Mouse (Mus musculus) spleen, postnatal 14 days (tissue): Measurements from ENCODE around the gene Slc17a4.

ENCODE experiments used
- DNase-seq, 2 experiments: peaks; one replicate each; pipeline ENCODE4 v3.0.0; 2021 to 2022; ENCODE audit warnings: low spot score in 2 of 2

Gene Slc17a4

DNA sequence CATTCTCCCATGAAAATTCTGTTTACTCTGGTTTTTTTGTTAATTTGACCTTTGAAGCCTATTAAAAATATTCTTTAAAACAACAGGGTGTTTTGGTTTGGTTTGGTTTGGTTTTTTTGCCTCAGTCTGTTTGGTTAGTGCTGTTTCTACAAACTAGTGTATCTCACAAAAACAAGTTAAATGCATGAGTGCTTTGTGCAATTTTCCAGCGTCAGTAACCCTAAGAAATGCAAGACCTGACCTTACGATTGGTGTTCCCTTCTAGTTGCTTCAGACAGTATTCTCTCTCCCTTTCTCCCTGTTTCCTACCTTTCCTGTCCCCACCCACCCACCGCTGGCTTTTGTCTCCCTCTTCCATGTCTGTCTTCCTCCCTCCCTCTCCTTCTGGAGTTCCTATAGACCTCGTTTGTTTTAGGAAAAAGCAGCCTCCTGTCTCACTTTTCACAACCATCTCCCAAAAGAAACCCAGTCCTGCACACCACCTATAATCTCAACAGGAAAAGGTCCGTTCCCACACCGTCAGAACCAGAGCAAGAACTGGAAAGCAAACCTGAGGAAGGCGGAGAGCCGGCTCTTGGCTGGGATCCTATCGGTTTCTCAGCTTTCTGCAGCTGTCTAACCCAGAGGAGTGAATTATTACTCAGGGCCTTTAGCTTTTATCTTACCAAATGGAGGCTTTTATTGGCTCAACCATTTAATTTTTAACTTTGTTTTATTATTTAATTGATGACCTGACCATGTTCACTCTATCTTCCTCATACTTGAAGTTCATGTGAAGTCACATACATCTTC, at the start of gene Slc17a4:
Gene Slc17a4, minus strand, starts transcription at position 634 of the 792 bp plus-strand sequence.
- no peak for DNase-seq

DNA sequence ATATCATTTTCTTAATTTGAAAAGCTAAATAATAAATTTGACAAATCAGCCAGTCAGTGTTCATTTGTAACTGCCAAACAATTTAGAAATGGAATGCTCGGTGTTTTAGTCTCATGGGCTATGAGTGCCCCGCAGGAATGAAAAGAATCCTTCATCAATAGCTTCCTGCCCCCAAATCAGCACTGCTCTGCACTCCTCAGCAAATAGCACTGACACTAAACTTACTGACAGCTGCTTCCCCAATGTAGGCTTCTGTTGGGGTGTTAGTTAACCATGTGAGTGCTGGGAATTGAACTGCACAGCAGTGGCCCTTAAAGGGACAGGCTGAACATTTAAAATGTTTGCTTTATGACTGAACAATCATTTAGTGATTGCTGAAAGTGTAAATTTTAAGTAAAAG, 45.0 kb upstream of the Slc17a4 start:
- no peak for DNase-seq

DNA sequence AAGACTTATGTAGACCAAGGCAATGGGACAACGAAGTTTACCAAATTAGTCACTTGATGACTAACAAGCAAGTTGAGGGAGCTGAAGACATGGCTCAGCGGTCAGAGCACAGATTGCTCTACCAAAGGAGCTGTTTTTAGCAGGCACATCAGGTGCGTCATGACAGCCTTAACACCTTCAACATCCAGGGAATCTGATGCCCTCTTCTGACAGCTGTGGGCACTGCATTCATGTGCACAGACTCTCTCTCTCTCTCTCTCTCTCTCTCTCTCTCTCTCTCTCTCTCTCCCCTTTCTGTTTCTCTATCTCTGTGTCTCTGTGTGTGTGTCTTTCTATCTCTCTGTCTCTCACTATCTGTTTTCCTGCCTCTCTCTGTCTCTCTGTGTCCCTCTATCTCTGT, 36.1 kb upstream of the Slc17a4 start:
- DNase-seq, result peak in 1 of 2 experiments; percentile 33

DNA sequence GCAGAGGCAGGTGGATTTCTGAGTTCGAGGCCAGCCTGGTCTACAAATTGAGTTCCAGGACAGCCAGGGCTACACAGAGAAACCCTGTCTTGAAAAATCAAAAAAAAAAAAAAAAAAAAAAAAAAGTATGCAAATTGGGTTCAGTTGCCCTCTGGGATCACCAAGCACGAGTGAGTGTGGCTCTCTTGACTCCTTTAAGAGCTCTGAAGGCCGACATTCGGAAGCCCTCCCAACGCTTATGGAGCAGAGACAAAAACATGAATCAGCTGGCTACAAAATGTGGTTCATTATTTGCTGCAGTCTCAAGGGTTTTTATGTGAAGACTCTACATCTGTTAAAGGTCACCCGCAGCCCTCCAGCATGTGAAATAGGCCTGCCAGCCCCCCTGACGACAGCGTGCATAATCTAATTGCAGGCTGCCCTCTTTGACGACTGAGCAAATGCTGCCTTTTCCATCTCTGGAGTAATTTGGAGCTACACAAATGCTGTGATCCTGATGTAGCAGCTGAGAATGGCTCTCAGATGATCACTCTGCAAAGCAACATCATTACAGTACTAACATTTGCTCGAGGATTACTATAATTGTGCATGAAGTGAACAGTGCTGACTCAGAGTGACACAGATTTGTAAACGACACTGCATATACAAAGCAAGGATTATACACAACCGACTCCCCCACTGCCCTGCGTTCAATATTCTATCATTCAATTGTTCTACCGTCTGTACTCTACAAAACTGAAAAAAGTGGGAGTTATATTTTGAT, 34.9 kb upstream of the Slc17a4 start:
- no peak for DNase-seq

DNA sequence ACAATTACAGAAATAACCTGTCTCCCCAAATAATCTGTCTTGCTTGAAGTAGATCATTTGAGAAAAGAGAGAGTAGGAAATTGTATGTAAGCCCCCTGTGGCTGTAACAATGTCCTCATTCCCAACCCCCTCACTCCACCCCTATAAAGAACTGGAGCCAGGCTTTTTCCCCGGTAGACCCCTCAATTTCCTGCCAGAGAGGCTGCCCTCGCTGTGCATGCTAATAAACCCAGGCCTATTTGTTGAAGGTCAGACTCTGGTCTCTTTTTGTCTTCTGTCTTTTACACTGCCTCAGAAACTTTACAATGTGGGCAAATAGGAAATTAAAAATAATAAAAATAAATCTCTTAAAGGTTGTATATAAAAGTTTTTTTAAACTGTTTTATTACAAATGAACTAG, 31.4 kb upstream of the Slc17a4 start:
- no peak for DNase-seq

DNA sequence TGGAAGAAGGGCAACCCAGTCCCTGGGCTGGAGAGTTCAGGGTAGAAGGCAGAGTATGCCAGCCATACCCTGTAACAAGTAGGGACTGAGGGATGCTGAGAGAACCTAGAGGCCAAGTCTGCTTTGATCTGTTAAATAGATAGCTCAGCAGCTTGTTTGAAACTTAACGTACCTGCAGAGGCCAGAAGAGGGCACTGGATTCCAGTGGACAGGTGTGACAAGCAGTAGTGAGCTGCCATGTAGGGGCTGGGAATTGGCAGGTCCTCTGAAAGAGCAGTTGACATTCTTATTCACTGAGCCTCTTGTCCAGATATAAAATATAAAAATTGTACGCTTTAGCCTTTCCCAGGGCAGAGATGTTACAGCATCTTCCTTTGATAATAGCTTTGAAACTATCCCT, 28.1 kb upstream of the Slc17a4 start:
- DNase-seq, result no peak

DNA sequence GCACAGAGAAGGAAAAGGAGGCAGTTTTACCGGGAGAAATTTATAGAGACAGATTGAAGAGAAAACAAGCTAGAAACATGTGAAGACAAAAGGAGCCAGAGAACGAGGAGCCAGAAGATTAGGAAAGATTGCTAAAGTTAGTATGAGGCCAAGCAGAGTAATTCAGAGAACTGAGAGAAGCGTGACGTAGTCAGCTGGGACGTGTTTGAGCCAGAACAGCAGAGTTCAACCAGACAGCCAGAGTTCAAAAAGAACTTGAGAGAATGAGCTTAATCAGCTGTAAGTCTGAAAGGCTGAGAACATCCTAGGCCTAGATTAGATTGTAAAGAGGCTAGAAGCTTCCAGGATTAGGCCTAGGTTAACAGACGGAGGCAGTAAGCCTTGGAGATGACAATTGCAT, 25.5 kb upstream of the Slc17a4 start:
- DNase-seq, result no peak

DNA sequence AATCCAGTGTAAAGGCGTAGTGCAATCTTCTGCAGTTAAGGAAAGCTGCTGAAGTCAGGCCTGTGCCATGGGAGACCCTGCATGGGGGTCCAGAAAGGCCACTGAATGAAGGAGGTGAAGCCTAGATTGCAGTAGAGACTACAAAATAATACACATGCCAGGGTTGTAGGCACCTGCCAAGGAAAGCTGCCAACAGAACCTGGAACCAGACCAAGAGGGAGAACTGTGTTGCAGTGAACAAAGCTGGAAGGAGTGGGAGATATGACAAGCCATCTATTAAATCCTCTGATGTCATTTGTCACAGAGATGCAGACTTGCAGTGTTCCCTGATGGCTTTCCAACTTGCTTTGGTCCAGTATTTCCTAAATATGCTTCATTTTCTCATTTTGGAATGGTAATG, 23.9 kb upstream of the Slc17a4 start:
- no peak for DNase-seq

DNA sequence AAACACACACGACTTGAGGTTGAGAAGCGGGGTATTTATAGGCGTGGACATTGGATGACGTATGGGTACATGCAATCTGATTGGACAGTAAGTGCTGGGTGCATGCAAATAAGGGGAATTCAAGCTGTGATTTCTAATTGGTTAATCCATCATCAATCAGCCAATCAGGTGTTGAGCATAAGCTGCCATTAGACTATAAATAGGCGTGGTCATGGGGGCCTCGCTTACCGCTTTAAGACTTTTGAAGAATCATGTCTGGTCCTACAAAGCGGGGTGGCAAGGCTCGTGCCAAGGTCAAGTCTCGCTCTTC, 19.4 kb upstream of the Slc17a4 start, which contains the start of gene Hist1h2aa:
Gene Hist1h2aa, plus strand, starts transcription at position 252 of the 310 bp plus-strand sequence.
- no peak for DNase-seq

DNA sequence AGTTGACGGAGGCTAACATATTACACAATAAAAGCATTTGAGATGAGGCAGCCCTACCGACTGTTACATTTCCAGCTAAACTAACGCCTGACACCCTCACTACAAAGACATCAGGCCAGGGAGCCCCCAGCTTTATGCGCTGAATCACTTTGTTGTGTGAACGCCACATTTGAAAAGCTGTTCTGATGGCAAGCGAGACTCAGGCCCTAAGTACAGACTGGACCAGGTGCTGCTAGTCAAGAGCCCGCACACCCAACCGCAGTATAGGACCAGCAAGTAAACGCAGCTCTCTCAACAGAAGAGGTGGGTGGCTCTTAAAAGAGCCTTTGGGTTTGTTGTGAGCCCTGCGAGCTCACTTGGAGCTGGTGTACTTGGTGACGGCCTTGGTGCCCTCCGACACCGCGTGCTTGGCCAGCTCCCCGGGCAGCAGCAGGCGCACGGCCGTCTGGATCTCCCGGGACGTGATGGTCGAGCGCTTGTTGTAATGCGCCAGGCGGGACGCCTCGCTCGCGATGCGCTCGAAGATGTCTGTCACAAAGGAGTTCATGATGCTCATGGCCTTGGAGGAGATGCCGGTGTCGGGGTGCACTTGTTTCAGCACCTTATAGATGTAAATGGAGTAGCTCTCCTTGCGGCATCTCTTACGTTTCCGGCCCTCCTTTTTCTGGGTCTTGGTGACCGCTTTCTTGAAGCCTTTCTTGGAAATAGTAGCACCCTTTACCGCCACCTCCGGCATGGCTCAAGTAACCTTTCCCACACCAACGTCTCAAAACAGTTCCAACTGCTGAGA, 18.8 kb upstream of the Slc17a4 start, which contains the start of gene Hist1h2ba:
Gene Hist1h2ba, minus strand, starts transcription at position 736 of the 790 bp plus-strand sequence.
- DNase-seq, result no peak

GRCm38 (mm10) chr13:23930904-23931303, 16.1 kb upstream of the Slc17a4 start:
- no peak for DNase-seq

DNA sequence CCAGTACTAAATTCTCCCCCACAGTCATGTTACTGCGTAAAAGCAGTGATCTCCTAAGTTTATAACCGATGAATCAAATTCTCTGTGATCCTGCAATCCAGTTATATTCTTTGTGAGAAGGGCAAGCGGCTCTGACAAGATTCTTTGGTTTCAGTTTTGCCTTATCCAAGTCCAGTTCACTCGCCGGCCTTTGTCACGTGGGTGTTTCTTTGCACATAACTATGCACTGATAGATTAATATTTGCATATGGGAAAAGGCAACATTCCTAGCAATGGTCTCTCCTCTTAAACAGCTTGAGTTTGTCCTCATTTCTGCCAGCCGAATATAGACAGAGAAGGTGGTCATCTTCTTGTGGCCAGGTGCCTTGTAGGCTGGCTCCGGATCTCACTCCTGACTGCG, 15.7 kb upstream of the Slc17a4 start:
- DNase-seq, result no peak

DNA sequence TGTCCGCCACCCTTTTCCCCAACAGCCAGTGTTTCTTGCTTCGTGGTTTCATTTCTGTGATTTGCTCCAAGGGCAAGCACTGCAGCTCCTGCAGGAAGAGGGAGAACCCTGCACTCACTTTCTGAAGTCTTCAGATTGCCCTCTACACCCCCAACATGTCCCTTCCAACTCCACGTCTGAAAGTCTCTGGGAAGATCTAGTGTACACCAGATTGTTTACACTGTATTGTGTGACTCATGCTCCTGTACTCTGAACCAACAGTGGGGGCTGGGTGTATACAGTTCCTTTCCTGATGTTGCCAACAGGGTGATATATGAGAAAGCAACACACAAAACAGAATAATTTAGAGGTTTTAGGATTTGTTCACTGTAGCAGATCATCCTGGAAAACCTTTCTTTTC, 13.8 kb upstream of the Slc17a4 start:
- DNase-seq, result no peak

DNA sequence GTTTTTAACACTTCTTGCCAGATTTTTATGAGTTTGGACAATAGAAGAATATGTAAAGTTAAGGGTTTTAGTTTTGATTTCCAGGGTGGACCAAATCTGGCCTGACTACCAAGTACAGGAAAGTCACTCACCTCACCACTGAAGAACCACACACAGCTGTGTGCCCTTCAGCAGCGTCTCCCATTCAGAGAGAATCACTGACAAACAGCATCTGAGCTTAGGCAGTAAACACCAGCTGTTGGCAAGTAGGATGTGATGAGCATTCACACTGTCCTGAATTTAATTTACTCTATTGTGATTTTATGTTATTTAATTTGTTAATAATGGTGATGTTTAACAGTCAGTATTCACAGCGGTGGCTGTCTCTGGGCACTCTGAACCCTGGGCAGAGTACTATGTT, 11.0 kb upstream of the Slc17a4 start:
- DNase-seq, result no peak

GRCm38 (mm10) chr13:23917674-23918073, 2.9 kb upstream of the Slc17a4 start:
- DNase-seq, result no peak

DNA sequence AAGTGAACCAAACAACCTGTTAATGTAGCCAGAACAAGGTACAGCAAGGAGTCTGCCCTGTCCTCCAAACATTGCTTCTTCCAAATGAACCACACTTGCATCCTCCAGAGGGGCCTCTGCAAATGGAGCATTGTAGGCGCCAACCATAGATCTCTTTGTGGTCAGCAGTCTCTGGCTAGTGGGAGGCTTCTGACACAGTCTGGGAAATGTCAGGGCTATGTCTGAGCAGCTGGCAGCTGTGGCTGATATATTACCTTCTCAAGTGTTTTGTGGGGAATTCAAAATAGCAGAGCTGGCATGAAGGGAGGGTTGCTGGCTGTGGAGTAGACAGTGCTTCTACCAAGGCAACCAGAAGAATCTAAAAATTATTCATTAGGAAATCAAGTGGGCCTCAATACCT, 1.3 kb upstream of the Slc17a4 start:
- no peak for DNase-seq

DNA sequence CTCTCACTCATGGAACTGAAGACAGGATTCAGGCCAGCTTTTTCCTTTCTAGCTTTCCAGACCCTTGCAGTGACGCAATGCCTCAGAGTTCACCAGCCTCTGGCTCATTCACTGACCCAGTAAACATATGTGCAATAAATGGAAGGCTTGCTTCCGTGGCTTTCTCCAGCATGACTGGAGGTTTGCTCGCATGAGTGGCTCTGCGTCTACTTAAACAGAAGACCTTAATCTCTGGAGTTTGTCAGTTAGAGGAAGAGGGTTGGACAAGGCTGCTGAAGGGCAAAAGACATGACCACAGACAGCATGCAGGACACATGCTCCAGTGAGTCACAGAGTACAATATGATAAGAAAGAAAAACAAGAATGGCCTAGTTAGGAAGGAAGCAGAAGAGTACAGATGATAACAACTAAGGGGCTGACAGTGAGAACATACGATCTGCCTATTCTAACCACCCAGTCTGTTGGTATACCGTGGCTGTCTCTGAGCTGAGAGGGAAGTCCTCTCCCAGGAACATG, 960 bp downstream of the Slc17a4 start:
- DNase-seq, result no peak

- DNase-seq, result no peak
Measured at GRCm38 (mm10) chr13:23911335-23911734, 3.5 kb downstream of the Slc17a4 start.

- no peak for DNase-seq
Measured at GRCm38 (mm10) chr13:23910121-23910520, 4.7 kb downstream of the Slc17a4 start.

- no peak for DNase-seq
Measured at GRCm38 (mm10) chr13:23906906-23907305, 7.9 kb downstream of the Slc17a4 start.

DNA sequence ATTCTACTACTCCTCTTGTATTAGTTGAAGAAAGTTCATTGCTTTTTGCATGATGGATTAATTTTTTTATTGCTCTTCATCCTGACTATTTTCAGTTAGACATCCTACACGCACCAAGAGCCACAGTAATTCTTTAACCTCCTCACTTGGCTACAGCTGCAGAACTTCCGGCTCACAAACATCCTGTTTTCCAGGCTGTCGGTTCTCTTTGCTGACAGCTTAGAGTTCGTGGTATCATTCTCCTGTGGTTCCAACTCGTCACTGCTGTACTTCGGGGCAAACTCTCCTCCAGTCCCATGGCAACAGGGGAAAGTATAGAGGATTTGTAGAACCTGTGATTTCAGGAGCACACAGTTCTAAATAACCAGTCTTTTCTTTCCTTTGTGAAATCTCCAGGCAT, 16.6 kb downstream of the Slc17a4 start:
- DNase-seq, result no peak

- DNase-seq, result no peak
Measured at GRCm38 (mm10) chr13:23893269-23893593, 21.6 kb downstream of the Slc17a4 start.
